Mouse (Mus musculus) erythroid progenitor cell, adult 5-6 weeks (primary cell): ENCODE results near the gene Itih2. TPM values are rescaled to one million over a fixed set of nuclear protein-coding genes. Genes with fewer than 3 reads are reported as not detected.
A peak's percentile ranks its signal among the peaks of the same experiment; 100 is the strongest.

Source experiments
- ATAC-seq: replicated peaks from 2 replicates; pipeline ENCODE4 v1.8.0; 2016; ENCODE audit warnings: moderate number of reproducible peaks, mild to moderate bottlenecking, moderate TSS enrichment, inconsistent platforms; ENCODE audit not compliant: poor library complexity, low FRiP score, severe bottlenecking
- total RNA-seq, 2 experiments: library from RNA; stranded (forward) in 1 of 2; stranded (reverse) in 1 of 2; fragments of 150-400 nt in 1 of 2; fragments of 186-747, 209-891 nt in 1 of 2; gene quantifications; 2 replicates each; pipeline versions ENCODE4 v1.2.3 to v1.2.4; 2015 to 2017; ENCODE audit warnings: low replicate concordance in 2 of 2

Gene Itih2
- total RNA-seq (2015; ENCODE audit: low replicate concordance) (not detected in 2 replicates), total RNA-seq (2017; ENCODE audit: low replicate concordance) (not detected in 2 replicates)

DNA sequence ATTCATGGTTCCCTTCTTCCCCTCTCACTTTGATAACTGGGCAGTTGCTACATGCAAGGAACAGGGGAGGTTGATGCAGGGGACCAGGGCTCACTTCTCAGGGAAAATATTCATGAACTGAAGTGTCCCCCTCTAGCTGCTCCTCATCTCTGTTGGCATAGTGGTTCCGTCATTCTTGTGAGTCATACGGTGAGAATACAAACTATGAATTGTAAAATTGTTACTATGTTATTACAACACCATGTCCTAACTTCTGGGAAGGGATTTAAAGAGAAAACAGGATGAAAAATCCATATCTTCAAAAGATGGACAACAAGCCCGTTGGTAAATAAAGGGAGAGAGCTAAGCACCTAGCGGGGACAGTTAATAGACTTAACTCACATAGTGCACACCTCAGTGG lies at the start of gene Itih2:
TSS of gene Itih2 (minus strand) at position 101 of the 400 bp plus-strand sequence.
- no peak for ATAC-seq

DNA sequence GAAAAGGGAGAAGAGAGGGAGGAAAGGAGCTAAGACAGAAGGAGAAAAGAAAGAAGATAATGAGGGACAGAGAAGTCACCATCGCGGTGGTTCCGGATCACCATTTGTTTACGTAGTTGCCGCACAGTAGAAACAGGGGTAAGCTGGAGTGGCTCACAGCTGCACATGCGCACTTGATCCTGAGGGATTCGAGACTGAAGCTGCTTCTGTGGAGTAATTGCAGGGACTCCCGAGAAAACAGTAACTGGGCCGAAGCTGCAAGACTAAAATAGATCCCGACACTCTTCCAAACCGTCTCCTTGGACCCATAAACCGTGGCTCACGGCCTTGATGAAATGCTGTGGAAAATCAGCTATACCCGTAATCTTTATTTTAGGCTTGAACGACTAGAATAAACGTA lies 38.8 kb upstream of the Itih2 start:
- no peak for ATAC-seq

DNA sequence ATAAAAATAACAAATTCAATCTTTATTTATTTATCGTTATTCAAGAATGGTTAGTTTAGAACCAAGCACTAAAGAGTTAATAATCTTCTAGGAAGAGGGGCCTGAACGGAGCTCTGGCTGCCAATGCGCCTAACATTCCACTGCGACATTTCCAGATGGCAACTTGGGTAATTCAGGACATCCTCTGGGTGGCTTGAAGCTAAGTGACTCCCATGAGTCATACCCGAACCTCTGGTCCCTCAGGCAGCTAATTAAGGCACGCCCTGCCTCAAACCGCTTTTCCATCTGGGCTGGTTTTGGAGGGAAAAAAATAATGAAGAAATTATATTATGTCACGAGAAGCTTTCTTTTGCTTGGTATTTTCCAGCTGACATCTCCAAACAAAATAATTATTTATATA lies 36.8 kb upstream of the Itih2 start:
- ATAC-seq = no peak

DNA sequence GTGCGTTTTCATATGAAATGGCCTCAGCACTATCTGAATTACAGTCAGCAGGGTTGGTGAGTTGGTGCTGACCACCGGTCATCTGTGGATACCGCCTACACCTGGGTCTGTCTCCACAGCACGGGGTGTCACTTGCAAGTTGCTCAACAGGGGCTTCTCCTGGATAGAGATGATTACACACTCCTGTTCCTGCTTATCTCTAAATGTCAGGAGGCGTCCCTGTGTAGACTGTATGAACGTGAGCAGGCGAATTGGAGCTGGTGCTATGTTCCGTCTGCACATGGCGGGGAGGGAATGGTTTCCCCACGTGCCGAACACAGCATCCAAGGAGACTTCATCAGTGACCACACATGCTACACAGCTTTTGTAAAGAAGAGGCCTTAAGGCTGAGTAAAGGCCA lies 36.1 kb upstream of the Itih2 start:
- no peak for ATAC-seq

DNA sequence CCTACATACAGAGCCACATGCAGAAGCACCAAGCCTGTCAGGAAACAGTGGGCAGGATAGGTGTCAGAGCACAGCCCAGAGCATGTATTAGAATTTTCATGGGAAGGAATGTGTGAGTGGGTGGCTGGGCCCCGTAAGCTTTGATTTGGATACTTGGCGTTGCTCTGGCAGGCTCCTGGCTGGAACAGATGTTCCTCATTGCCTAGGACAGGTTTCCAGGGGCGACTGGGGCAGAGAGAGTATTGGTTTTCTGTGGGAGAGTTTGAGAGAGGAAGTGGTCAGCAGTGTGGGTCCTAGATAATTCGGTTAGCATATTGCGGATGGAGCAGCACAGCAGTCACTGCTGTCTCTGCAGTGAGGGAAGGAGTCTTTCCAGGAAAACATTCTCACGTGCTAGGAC lies 35.4 kb upstream of the Itih2 start:
- no peak for ATAC-seq

DNA sequence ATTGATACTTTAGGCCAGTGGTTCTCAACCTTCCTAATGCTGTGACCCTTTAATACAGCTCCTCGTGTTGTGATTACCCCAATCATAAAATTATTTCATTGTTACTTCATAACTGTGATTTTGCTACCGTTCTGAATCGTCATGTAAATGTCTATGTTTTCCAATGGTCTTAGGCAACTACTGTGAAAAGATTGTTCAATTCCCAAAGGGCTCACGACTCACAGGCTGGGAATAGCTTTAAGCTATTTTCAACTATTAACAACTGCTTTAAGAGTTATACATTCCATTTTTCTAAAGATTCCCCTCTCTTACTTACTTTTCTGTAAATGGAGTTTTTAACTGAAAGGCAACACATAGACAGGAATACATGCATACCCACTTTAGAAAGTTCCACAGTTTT lies 30.8 kb upstream of the Itih2 start:
- no peak for ATAC-seq

DNA sequence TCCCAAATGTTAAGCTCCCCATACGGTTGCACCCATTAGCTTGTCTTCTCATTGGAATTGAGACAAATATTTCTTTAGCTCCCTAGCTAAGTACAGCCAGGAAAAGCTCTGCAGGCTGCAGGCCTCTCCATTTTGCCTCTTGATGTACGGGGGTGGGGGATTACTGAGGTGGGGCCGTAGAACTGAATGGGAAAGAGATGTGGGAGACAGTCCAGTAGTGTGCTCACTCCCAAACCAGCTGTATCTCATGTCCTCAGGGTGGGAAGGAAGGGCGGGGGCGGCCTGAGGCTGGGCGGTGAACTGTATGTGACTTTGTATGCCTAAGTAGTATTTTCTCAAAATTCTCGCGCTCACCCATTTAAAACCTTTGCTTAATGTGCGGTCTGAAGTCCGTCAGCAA lies 26.0 kb upstream of the Itih2 start:
- no peak for ATAC-seq

DNA sequence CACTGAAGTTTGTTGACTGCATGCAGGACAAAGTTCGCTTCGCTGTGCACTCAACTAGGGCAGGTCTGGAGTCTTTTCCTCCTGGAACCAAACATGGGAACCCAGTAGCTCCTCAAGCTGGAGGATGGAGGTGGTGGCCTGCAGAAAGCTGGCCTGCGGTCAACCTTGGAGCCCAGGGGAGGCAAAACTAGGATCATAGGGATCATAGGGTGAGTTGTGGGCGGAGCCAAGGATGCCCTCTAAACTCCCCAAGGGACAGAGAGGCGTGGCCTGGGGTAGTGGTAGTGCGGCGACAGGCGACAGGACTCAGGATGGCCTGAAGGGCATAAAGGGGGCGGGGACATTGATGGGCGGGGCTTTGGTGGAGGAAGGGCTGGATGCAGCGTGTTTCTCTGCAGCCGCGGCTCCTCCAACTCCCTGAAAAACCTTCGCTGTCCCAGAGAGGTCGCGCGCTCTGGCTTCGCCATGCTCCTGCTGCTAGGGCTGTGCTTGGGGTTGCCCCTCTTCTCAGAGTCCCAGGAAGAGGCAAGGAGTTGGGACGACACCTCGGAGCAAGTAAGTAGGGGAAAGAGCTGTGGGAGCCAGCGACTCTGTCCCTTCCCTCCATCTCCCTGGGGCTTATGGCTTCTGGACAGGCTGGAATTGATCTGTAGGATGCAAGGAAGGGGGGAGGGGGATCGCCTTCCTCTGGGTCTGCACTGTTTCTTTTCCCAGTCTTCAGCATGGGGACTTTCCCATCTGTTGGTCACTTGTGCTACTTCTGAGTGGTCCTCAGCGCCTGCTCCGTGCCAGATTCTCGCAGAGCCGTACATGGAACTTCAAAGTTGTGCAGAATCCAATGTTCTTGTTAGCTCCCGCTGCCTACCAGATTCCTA lies 22.2 kb upstream of the Itih2 start, which contains the start of gene Itih5:
TSS of gene Itih5 (plus strand) at position 371 of the 875 bp plus-strand sequence.
- 0 out of 2 replicates have a peak, but pooled peaks have one; percentile 59 for ATAC-seq

DNA sequence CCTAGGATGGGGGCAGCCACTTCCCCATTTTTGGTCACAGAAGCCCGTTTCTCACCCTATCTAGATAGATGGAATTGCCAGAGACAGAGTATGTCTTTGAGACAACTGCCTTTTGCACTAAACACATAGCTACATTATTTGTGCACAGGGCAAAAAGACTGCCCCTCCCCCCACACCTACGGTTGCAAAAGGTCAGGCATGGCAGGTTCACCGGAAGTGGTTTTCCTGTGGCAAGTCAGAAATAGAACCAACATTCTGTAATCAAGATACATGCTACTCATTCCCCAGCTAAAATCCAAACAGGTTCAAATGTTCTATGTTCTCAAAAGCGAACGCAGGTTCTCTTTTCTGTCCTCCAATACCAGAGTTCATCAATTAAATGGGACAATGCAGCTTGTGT lies 21.4 kb upstream of the Itih2 start:
- ATAC-seq = no peak

DNA sequence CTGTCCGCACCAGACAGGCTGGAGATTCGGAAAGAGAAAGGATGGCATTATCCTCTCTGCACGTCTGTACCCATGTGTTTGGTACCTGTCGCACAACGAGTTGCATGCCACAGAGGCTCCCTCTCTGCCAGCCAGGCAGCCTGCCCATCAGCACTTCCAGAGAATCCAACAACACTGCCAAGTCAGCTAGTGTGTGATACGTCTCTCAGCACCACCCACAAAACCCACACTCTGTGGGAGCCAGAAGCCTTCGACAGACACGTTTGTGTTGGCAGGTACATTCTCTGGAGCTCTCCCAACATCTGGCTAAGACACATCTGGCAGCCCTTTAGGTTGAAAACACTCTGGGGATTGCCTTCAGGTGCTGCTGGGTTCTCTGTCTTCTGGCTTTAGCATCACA lies 16.0 kb upstream of the Itih2 start:
- no peak for ATAC-seq

DNA sequence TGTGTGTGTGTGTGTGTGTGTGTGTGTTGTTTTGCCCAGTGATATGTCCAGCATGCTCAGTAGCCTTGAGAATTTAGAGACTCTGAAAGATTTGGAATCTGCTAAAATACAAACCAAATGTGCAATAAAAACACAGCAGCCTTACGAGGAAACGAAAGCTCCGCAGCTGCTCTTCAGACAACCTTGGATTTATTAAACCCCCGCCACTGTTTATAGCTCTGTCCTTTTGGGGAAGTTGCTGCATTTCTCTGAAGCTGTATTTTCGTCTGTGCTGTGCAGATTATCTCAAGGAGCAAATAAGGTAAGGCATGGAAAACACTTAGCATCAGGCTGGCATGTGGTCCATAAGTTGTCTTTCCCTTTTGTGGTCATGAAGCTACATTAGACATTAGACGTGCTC lies 14.3 kb upstream of the Itih2 start:
- ATAC-seq = no peak

DNA sequence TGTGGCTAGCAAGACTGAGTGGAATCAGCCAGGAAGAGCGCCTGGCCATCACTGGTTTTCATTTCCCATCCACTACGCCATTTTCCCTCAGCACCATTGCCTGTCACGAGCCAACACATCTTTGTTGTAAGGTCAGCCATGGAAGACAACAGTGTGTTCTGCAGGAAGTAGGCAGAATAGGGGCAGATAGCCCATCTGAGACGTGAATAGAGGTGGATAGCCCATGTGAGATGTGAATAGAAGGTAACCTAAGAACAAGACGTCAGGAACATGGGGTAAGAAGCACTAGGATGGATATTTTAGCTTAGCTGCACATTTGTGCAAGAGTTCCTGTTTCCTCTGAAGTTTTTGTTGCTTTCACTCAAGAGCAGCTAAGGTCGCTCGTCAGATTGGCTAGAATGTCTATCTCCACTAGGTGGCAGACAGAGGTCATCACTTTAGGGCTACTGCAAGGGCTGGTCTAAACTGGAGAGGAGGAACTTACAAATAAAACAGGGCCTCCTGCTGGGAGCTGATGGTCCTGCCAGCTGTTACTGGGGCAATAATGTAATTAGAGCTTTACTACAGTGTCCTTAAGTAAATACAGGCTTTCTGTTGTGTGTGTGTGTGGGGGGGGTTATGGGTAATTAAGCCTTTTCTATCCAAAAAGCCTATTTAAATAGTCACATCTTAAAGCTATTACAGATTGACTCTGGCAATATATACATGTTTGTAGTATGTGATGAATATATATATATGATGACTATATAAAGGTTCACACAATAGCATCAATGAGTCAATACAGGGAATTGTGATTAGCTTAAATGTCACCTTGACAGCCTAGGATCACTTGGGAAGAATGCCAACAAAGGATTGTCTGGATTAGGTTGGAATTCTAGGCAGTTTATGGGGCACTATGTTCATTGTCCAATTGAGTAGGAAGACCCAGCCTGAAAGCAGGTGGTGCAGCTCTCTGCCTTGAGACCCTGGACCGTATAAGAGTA lies 11.6 kb upstream of the Itih2 start:
- ATAC-seq = no peak

DNA sequence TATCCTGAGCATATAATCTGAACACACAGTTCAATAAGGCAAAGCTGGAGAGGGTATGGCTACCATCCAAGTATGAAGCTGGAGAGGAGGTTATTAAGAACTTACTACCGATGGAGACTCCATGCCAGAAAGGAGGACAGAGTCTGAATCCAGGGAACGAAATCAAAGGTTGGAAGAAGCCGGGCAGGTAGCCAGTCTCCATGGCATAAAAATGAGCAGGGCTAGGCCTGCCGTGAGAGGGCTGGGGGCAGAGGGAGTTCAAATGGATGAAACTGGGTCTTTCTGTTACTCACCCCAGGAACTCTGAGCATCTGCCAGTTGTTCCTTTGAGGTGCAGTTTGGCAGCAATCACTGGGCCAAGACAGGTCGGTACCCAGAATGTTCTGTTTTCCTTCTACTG lies 9.3 kb upstream of the Itih2 start:
- ATAC-seq = no peak

DNA sequence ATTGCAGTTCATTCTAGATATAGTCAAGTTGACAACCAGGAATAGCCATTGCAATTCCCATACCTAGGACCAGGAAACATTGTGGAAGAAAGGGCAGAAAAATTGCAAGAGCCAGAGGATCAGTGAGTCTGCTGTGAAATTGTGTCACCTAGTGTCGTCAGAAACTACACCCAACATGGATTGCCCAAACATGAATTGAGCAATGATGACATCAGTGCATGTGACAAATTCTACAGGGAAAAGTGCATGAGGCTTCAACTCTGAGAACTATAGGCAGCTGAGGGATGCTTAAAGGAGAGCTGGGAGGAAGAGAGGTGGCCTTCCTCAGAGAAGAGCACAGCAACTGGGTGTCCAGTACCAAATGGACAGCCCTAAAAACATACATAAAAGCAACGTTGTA lies 6.1 kb upstream of the Itih2 start:
- no peak for ATAC-seq

DNA sequence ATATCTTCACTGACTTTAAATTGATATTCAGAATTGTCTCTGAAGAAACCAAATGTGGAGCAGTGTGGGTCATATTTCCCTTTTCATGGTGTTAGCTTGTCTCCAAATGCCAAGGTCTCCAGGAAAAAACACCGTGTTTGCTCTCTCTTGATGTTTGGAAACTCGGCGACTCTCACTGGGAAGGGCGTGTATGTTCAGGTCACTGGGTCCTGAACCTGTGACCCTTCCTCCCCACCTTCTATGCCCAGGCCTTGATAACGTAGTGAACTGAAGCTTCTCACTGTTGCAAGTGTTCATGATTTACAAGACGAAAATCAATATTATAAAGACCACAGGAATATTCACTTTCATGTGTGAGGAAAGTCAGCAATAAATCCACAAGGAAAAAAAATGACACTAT lies 2.7 kb upstream of the Itih2 start:
- ATAC-seq = no peak

DNA sequence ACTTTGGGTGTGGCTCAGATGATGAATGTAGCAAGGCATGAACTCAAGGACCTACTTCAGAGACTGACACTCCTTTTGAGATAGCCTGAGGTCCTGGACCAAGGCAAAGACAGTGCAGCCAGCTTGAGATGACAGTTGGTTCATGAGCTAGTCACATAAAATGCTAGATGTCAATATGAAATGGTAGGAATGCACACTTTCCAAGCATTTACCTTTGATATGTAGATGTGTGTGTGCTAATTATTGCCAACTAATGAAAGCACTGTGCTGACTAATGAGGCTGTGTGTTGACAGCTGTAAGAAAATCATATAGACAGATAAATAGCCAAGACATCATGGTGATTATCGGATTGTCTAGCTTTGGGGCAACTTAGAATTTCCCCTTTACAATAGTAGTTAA lies 932 bp upstream of the Itih2 start:
- no peak for ATAC-seq

DNA sequence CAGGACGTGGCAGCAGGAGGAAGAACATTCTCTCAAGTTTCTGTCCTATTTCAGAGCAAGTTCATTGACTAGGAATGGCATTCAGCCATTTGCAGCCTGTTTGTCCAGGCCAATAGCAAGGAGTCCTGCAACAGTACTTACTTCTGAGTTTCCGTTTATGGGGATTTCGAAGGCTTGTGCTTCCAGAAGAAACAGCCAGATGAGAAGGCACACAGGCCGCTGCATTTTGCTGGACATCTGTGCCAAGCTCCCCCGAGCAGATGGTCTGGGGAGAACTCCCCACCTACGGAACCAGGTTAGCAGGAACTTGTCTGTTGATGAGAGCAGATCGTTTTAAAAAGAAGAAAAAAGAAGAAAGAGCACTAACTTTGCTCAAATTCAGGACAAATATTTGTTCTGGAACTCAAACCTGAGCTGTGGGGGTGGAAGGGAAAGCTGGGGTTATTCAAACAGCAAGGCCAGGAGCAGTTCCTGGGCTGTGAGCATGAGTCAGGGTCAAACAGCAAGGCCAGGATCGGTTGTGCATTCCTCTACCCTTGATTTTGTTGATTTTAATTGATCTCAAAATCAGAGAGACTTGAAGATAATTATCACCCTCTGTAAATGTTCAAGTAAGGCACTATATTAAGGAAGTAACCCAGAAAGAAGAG lies 730 bp downstream of the Itih2 start:
- no peak for ATAC-seq

DNA sequence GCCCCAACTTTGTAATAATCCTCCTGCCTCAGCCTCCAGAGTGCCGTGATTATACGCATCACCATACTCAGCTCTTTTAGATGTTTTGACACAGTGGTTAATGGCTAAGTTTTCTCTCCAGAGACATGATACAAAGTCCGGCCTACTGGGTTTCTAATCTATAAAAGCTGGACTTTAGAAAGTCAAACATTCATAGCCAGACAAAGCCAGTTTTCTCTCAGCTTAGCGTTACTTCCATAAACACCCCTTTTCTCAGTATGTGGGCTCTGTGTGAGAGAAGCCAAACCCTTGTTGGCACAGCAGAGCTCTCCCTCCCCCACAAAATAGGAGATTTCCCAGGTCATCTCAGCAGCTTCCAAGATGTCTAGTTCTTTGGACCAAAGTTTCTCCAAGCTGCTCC lies 2.6 kb downstream of the Itih2 start:
- no peak for ATAC-seq

DNA sequence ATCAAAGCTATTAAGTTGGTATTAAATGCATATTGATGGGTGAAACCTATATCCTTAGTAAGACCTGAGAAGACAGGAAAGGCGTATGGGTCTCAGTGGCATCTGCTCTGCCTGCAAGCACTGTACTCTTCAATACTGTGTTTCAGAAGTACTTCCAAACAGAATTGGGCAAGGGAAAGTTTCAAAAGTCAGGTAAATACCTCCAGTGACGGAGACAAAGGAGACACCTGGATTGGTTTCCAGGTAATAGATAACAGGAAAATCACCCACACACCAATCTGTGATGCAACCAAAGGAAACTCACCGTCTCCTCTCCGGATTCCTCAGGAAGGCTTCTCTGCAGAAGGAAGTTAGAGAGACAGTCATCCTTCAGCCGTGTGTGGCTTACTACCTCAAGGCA lies 3.7 kb downstream of the Itih2 start:
- ATAC-seq = no peak

DNA sequence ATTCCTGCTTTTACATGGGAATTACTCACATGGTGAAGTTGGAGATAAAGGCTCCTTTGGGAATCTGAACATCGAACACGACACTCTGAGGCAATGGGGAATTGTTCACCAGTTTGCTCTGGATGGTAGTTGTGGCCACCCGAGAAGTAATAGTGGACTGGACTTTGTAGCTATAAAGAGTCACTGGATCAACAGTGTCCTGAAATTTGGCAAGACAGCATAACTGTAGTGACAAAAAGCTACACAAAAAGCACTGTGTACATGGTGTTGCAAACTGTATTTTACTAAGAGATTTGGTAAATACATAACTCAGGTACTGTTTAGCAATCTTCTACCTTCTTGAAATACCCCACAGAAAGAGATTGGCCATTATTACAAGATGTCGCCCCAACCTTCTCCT lies 5.1 kb downstream of the Itih2 start:
- no peak for ATAC-seq
